Mouse (Mus musculus): Measurements from ENCODE around the gene Slc39a11.

- TF ChIP-seq EP300 (optimal IDR thresholded peaks at IDR 0.05): no peak
- TF ChIP-seq CTCF (IDR thresholded peaks at IDR 0.05; ENCODE audit: low read depth): no peak
These were observed 40.3 kb downstream of the Slc39a11 start for GRCm38 (mm10) chr11:113609581-113609980.
